Mouse (Mus musculus) stomach, postnatal 0 days (tissue): ENCODE results near the gene Tomm40l.

Experiments
- CTCF ChIP-seq: IDR thresholded peaks from 2 replicates; pipeline ENCODE4 v1.5.1; 2016; ENCODE audit warnings: antibody characterized with exemption, low read depth, mild to moderate bottlenecking, moderate library complexity
- EP300 ChIP-seq: optimal IDR thresholded peaks from 2 replicates; pipeline ENCODE3; 2016; ENCODE audit warnings: antibody characterized with exemption

DNA sequence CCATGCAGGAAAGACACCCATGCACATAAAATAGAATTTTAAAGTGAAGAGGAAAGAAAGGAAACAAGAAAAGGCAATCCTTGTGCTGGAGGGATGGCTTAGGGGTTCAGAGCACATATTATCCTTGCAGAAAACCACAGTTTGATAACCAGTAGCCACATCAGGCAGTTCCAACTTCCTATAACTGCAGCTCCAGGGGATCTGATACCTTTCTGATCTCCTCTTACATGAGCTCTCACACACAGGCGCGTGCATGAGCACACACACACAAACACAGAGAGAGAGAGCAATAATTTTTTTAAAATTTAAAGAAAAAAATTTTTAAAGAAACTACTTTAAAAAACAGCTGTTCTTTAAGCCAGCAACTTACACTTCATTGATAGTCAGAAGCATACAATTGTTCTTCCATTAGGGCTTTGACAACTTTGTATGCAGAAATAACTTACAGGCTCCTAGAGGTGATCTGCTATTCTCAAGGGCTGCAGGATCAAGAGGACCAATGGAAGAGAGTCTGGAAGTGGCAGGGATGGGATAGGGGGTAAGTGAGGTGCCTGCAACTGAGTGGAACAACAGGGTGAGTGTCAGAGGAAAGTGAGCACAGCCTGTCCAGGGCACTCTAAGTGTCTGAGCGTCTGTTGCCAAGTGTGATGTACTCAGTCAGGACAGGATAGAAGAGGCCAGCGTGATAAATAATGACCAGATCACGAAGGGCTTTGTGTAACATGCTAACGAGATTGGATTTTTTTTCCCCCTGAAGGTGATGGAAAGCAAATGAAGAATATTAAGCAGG, 16.4 kb downstream of the Tomm40l start:
- no peak for TF ChIP-seq CTCF
- TF ChIP-seq EP300, result no peak
